Mouse (Mus musculus) effector memory CD4-positive, alpha-beta T cell, adult 7 months (primary cell): Measurements from ENCODE around the gene Mpp6. TPM values are rescaled to one million over a fixed set of nuclear protein-coding genes. Genes with fewer than 3 reads are reported as not detected.

ENCODE experiments used
- polyA plus RNA-seq: library from polyadenylated mRNA; unstranded; fragments of 100-300 nt; shearing (Covaris generic); gene quantifications from one replicate; pipeline ENCODE4 v1.2.1, GENCODE M21; 2017

Gene Mpp6
- 35.6 TPM for polyA plus RNA-seq

GRCm38 (mm10) chr6:50109757-50110378, at the start of gene Mpp6:
Gene Mpp6 (plus strand): TSS chr6:50110241.

Other genes with a start within 250 kb of the Mpp6 start
- 2.1 TPM for gene Gsdme, start 153.6 kb downstream of the Mpp6 start, polyA plus RNA-seq